Mouse (Mus musculus) limb, embryonic 15.5 days (tissue): ENCODE measurements at regions not wholly inside any gene's neighbourhood (a gene's known extent, or its start where the extent isn't known, plus 50 kb on each side); places are given as distances from the start of the nearest gene placed in this dataset.

Experiments
- ATAC-seq: fragments of 200-750 bp; cut with Nextera tagmentation; 2 replicates; pipeline ENCODE4 v1.8.0; 2017; ENCODE audit warnings: low read depth, moderate TSS enrichment; ENCODE audit not compliant: insufficient number of reproducible peaks, low FRiP score, low TSS enrichment
- H3K27ac ChIP-seq: fragments of 300-500 bp; sonication (generic); 2 replicates; pipeline ENCODE4 v1.5.1; 2015; ENCODE audit warnings: moderate library complexity, mild to moderate bottlenecking, inconsistent platforms
- H3K27me3 ChIP-seq: fragments of 300-500 bp; sonication (generic); 2 replicates; pipeline ENCODE4 v1.6.1; 2015; ENCODE audit warnings: inconsistent platforms
- H3K36me3 ChIP-seq: fragments of 300-500 bp; sonication (generic); 2 replicates; pipeline ENCODE4 v1.6.1; 2015; ENCODE audit warnings: inconsistent platforms
- H3K4me1 ChIP-seq: fragments of 300-500 bp; sonication (generic); 2 replicates; pipeline ENCODE4 v1.6.1; 2015; ENCODE audit warnings: inconsistent platforms
- H3K4me2 ChIP-seq: fragments of 300-500 bp; sonication (generic); 2 replicates; pipeline ENCODE4 v1.6.1; 2015; ENCODE audit warnings: mild to moderate bottlenecking, inconsistent platforms
- H3K4me3 ChIP-seq: fragments of 300-500 bp; sonication (generic); 2 replicates; pipeline ENCODE4 v1.5.1; 2015; ENCODE audit warnings: mild to moderate bottlenecking, inconsistent platforms
- H3K9ac ChIP-seq: fragments of 300-500 bp; sonication (generic); 2 replicates; pipeline ENCODE4 v1.6.1; 2015; ENCODE audit warnings: inconsistent platforms
- H3K9me3 ChIP-seq: fragments of 300-500 bp; sonication (generic); 2 replicates; pipeline ENCODE4 v1.6.1; 2016; ENCODE audit warnings: inconsistent platforms
- WGBS: fragments of 180-500 bp; shearing (Covaris S2); methylation state at CpG from one replicate; pipeline ENCODE4 v1.1.7; 2015; 5-methylcytosine and 5-hydroxymethylcytosine counted together

- no peaks in the 10 kb centered on the region for H3K36me3 ChIP-seq
- no peaks in the 10 kb centered on the region for H3K9me3 ChIP-seq
- 69% methylated on average over 3 of the region's 3 CpGs for WGBS
- no peak overlapping the region for H3K4me3 ChIP-seq
- ATAC-seq: no peak
- no peaks in the 10 kb centered on the region for H3K27me3 ChIP-seq
- H3K27ac ChIP-seq: no peak overlapping the region
- no peak overlapping the region for H3K9ac ChIP-seq
- no peaks in the 10 kb centered on the region for H3K4me1 ChIP-seq
- H3K4me2 ChIP-seq: no peak overlapping the region
Measured at GRCm38 (mm10) chr1:138771307-138772011, 76.9 kb downstream of the Lhx9 start.

GRCm38 (mm10) chr1:138762876-138763275, 85.5 kb downstream of the Lhx9 start:
- Histone ChIP-seq H3K4me1 (no peaks in the 10 kb centered on the region), H3K9ac (no peak overlapping the region), H3K27ac (no peak overlapping the region), H3K4me3 (no peak overlapping the region), H3K27me3 (no peaks in the 10 kb centered on the region), H3K36me3 (no peaks in the 10 kb centered on the region), H3K9me3 (no peaks in the 10 kb centered on the region), H3K4me2 (no peak overlapping the region)
- ATAC-seq: no peak
- 64% methylated on average over 7 of the region's 7 CpGs for WGBS

DNA sequence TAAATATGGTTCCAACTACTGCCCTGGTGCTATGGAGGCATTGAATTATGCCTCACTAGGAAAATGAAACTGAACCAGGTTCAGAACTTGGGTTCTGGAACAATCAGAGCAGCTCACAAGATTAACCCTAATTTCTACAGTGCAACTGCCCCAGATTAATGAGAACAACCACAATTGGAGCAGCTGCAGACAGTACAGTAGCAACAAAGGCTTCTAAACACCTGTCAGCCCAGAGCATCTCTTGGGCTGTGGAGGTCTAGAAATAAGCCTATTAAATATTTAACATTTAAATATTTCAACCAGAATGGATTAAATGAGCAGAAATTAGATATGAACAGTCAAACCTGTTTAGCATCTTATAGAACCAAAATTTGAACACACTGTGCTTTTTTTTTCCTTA, 90.6 kb downstream of the Lhx9 start:
- Histone ChIP-seq H3K27me3 (no peaks in the 10 kb centered on the region), H3K4me2 (no peak overlapping the region), H3K9me3 (no peaks in the 10 kb centered on the region), H3K36me3 (no peaks in the 10 kb centered on the region), H3K4me3 (no peak overlapping the region), H3K9ac (no peak overlapping the region), H3K4me1 (no peaks in the 10 kb centered on the region), H3K27ac (no peak overlapping the region)
- no peak for ATAC-seq

- Histone ChIP-seq H3K9me3 (no peaks in the 10 kb centered on the region), H3K4me1 (no peaks in the 10 kb centered on the region), H3K27ac (no peak overlapping the region), H3K9ac (no peak overlapping the region), H3K27me3 (no peaks in the 10 kb centered on the region), H3K4me3 (no peak overlapping the region), H3K4me2 (no peak overlapping the region), H3K36me3 (no peaks in the 10 kb centered on the region)
- ATAC-seq: no peak
- WGBS: 39% methylated on average over 3 of the region's 3 CpGs
Measured at GRCm38 (mm10) chr1:138733308-138733707, 113.4 kb upstream of the Nek7 start.

DNA sequence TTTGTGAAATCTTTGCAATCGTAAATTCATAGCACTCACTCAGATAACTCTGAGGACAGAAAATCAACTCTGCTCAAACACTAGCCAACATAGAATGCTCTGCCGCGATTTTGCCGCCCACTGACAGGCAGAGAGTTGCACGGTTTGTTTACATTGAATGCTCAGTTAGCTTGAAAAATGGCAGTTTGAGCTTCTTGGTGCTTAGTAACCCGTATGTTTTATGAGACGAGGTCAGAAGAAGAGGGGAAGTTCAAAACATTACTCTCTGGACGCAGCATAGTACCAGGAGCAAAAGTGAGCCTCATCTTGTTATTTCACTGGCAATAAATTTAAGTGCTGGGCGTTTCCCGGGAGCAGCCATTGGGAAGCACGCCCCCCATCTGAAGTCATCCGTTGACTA, 111.1 kb upstream of the Nek7 start:
- ATAC-seq: no peak
- Histone ChIP-seq H3K4me2 (no peak overlapping the region), H3K27me3 (no peaks in the 10 kb centered on the region), H3K4me3 (no peak overlapping the region), H3K9ac (no peak overlapping the region), H3K36me3 (no peaks in the 10 kb centered on the region), H3K27ac (no peak overlapping the region), H3K9me3 (no peaks in the 10 kb centered on the region), H3K4me1 (no peaks in the 10 kb centered on the region)
- 47% methylated on average over 12 of the region's 12 CpGs for WGBS

DNA sequence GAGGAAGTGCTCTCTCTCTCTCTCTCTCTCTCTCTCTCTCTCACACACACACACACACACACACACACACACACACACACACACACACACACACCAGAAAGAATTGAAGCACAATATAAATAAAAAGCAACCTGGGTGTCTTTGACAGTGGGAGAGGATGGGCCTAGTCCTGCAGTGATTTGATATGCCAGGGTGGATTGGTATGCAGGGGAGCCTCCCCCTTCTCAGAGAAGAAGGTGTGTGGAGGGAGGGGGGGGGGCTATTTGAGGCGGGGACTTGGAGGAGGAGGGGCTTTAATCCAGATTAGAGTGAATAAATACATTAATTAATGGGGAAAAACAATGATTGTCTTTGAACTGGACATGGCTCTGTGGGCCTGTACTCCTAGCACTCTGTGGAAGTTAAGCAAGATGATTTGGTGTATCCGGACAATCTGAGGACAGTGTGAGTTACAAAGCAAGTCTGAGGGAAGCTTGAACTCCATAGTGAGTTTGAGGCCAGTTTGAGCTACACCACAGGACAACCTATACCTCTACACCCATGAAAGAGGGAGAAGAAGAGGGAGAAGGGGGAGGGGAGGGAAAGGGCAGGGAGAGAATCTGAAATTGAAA, 109.3 kb upstream of the Nek7 start:
- Histone ChIP-seq H3K27me3 (no peaks in the 10 kb centered on the region), H3K9ac (no peak overlapping the region), H3K36me3 (no peaks in the 10 kb centered on the region), H3K4me2 (no peak overlapping the region), H3K27ac (no peak overlapping the region), H3K9me3 (no peaks in the 10 kb centered on the region), H3K4me3 (no peak overlapping the region), H3K4me1 (no peaks in the 10 kb centered on the region)
- WGBS: 69% methylated on average over 2 of the region's 2 CpGs
- ATAC-seq: no peak

DNA sequence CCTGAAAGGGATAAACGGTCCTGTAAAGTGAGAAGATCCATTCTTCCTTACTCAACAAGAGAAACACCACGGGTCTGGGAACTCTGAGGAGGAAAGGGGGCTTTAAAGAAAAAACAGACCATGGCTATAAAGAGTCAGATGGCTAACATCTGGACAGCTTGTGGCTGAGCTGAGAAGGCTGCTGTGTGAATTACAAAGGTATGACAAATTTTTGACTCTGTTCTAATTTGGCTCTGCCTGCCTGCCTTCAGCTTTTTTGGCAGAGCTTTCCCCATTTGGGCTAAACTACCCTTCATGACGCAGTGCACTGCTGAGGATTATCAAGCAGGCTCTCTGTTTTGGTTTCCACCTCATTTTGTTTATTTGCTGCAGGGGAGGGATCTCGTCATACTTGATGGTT, 100.8 kb upstream of the Nek7 start:
- Histone ChIP-seq H3K27ac (no peak overlapping the region), H3K27me3 (no peaks in the 10 kb centered on the region), H3K9me3 (no peaks in the 10 kb centered on the region), H3K4me2 (peak overlapping the region; percentile 24; the same call in 1 of the 2 replicates), H3K36me3 (no peaks in the 10 kb centered on the region), H3K4me3 (no peak overlapping the region), H3K4me1 (peaks cover 4% of the 10 kb centered on the region; the same call in 1 of the 2 replicates), H3K9ac (no peak overlapping the region)
- 17% methylated on average over 4 of the region's 4 CpGs for WGBS
- ATAC-seq: no peak

- Histone ChIP-seq H3K27me3 (no peaks in the 10 kb centered on the region), H3K27ac (no peak overlapping the region), H3K4me1 (peaks cover 4% of the 10 kb centered on the region; the same call in 1 of the 2 replicates), H3K9me3 (no peaks in the 10 kb centered on the region), H3K4me2 (no peak overlapping the region), H3K4me3 (no peak overlapping the region), H3K9ac (no peak overlapping the region), H3K36me3 (no peaks in the 10 kb centered on the region)
- ATAC-seq: no peak
- 48% methylated on average over 4 of the region's 4 CpGs for WGBS
Measured at GRCm38 (mm10) chr1:138719297-138719696, 99.4 kb upstream of the Nek7 start.

DNA sequence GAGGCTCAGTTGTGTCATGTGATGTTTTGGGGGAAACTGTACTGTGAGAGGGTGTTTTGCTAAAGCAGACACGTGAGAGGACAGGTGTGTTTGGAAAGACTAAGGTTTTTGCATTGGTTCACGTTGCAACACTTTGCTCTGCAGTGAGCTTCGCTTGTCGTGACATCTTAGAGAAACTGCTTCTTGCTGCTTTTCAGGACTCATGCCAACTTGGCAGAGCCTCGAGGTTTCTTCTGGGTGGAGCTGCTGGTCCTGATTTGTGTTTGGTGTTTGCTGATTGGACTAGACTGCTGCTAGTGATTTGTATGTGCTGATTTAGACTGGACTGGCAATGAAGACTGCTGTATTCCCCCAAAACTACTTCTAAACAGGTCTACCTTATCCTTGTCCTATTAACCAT, 97.0 kb upstream of the Nek7 start:
- H3K9ac ChIP-seq: no peak overlapping the region
- H3K27ac ChIP-seq: no peak overlapping the region
- WGBS: 57% methylated on average over 5 of the region's 5 CpGs
- no peaks in the 10 kb centered on the region for H3K27me3 ChIP-seq
- H3K4me3 ChIP-seq: no peak overlapping the region
- no peak for ATAC-seq
- no peaks in the 10 kb centered on the region for H3K9me3 ChIP-seq
- H3K4me2 ChIP-seq: no peak overlapping the region
- H3K36me3 ChIP-seq: no peaks in the 10 kb centered on the region
- peaks cover 4% of the 10 kb centered on the region; the same call in 1 of the 2 replicates for H3K4me1 ChIP-seq

DNA sequence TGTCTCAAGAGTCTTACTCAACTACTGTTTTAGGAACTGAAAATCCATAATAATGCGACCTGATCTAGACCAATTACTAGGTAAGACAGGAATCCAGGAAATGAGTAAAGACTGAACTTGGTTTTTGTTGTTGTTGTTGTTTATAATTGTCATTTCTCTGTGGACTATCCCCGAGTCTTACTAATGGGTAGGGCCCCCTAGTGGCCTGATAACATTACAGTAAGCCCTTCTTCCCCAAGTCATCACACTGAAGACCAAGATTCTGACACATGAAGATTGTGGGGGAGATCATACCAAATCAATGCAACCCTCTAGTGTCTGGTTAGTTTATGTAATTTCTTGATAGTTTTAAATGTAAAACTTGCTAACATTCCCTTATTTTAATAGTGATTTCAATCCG, 95.2 kb upstream of the Nek7 start:
- Histone ChIP-seq H3K4me2 (no peak overlapping the region), H3K9me3 (no peaks in the 10 kb centered on the region), H3K27me3 (no peaks in the 10 kb centered on the region), H3K9ac (no peak overlapping the region), H3K4me3 (no peak overlapping the region), H3K36me3 (no peaks in the 10 kb centered on the region), H3K4me1 (no peaks in the 10 kb centered on the region), H3K27ac (no peak overlapping the region)
- 69% methylated on average over 3 of the region's 3 CpGs for WGBS
- no peak for ATAC-seq

GRCm38 (mm10) chr1:138709229-138709608, 89.3 kb upstream of the Nek7 start:
- H3K9ac ChIP-seq: no peak overlapping the region
- no peak overlapping the region for H3K4me2 ChIP-seq
- 58% methylated on average over 2 of the region's 2 CpGs for WGBS
- H3K9me3 ChIP-seq: no peaks in the 10 kb centered on the region
- H3K27me3 ChIP-seq: no peaks in the 10 kb centered on the region
- no peak for ATAC-seq
- no peak overlapping the region for H3K27ac ChIP-seq
- H3K4me1 ChIP-seq: no peaks in the 10 kb centered on the region
- no peaks in the 10 kb centered on the region for H3K36me3 ChIP-seq
- H3K4me3 ChIP-seq: no peak overlapping the region

DNA sequence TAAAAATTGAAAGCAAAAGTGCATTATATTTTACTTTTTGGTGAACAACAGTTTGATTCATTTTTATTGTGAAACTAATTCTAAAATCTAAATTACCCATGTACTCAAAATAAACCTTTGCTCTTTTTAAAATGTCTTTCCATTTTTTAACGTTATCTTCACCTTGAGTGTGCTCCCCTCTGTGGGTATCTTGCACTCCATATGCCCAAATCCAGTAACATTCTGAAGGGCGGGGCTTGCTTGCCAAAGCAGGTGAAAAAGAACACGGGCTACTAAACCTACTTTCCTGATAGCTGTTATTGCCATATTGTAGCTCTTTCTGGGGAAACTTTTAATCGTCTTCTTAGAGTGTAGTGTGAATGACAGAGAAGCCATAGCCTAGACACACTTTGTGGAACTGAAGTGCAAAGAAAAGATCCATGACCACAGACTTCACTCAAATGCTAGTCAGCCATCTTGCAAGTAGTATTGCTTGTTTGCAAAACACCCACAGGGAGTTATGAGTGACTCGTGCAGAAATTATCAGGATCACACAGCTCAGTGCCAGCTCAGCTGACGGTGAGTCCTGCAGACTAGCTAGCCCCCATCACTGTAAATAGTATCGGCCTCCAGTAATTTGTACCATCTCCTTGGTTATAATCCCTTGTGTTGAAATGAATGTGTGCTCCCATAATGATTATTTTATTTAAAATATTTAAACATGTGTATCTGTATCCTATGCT, 88.7 kb upstream of the Nek7 start:
- no peaks in the 10 kb centered on the region for H3K36me3 ChIP-seq
- no peak for ATAC-seq
- no peaks in the 10 kb centered on the region for H3K9me3 ChIP-seq
- H3K4me1 ChIP-seq: no peaks in the 10 kb centered on the region
- 71% methylated on average over 7 of the region's 7 CpGs for WGBS
- no peaks in the 10 kb centered on the region for H3K27me3 ChIP-seq
- no peak overlapping the region for H3K27ac ChIP-seq
- H3K9ac ChIP-seq: no peak overlapping the region
- H3K4me2 ChIP-seq: no peak overlapping the region
- no peak overlapping the region for H3K4me3 ChIP-seq
